Mouse (Mus musculus) brain, embryonic 18.5 days (tissue): ENCODE measurements around the gene Pced1a.
"Not testable (repeated sequence)": the region's sequence is repeated elsewhere in the genome, so short reads cannot be mapped to it uniquely, and the experiment has no call there.

ENCODE experiments used
- DNase-seq: peaks from one replicate; pipeline ENCODE4 v3.0.0-alpha.2; 2012; ENCODE audit warnings: low read depth, low spot score

Gene Pced1a

GRCm38 (mm10) chr2:130390993-130391625 lies 33.4 kb downstream of the Pced1a start:
- DNase-seq: no peak

GRCm38 (mm10) chr2:130388796-130389195 lies 35.7 kb downstream of the Pced1a start:
- no peak for DNase-seq

GRCm38 (mm10) chr2:130386212-130386611 lies 38.3 kb downstream of the Pced1a start:
- no peak for DNase-seq

GRCm38 (mm10) chr2:130383895-130384294 lies 40.6 kb downstream of the Pced1a start:
- DNase-seq: no peak

DNA sequence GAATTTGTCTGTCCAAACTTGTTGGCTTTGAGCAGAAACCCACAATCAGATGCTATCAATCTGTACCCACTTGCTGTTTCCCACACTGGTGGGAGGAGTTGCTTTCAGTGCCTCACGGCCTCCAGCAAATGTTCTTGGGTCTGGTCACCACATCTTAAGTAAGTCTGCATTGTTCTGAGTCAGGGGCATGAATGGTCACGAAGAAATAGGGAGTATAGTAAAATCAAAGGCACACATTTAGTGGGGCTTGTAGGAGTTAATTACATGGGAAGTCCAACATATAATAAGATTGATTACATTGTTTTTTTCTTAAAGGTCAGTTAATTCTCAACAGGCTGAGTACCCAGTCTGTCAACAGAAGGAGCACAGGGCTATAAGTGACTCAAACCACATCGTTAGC lies 41.3 kb downstream of the Pced1a start:
- no peak for DNase-seq

GRCm38 (mm10) chr2:130374951-130375350 lies 49.5 kb downstream of the Pced1a start:
- DNase-seq: no peak

DNA sequence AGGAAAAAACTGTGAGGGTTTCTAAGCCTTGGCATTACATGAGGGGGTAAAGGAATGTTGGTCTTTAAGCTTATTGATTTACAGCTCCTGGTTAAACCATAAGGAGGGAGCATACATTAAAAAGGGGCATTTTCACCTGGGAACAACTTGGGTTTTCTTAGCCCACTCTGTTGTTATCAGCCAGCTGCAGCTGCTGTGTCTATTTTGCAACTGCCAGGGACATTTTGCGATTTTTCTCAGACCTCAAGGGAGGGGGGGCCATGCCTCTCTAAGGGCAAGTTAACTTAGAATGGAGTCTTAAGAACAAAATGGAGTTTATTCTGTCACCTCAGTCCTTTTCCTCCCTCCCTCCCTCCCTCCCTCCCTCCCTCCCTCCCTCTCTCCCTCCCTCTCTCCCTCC lies 51.5 kb downstream of the Pced1a start:
- not testable (repeated sequence) for DNase-seq

GRCm38 (mm10) chr2:130367386-130367785 lies 57.1 kb downstream of the Pced1a start:
- DNase-seq: no peak
